ENCODE assay signal across 20 mouse cellular contexts in the genomic region with DNA sequence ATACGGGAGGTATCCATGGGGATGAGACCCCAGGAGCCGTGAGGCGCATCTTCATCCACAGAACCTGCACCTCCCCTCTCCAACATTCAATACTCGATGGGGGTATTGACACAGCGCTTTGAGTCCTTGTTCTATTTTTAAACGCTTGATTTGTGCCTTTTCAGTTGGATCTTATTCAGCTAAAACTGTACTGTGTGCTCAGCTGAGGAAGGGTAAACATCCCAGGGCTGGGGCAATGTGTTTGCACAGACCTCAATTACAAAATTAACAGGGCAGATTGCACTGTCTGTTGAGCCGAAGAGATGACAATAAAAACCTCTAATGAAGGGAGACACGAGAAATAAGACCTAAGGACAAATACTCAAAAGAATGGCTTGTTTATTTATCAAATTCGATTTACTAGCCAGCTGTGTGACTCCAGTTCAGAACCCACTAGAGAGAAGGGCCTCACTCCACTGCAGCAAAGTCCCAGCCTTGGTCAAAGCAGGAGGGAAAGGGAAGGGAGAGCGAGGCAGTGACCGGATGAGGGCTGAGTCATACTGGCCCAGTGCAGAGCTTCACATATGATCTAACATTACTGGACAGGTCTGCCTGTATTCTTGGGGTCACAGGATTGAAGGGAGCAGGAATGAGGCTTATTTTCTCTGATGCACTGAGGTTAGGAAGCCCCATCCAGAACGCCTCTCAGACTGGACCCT. TPM values are rescaled to one million over a fixed set of nuclear protein-coding genes. Genes with fewer than 3 reads are reported as not detected.
A peak's percentile ranks its signal among the peaks of the same experiment; 100 is the strongest.
DNase-seq lines count a peak whose midpoint lies in the region; ATAC-seq and TF ChIP-seq lines count a peak whose summit lies in the region.
"Had no signal": no experiment of that assay in that cellular context is flagged by ENCODE, and none has a peak within 500 bp of the region (broad histone marks: within the 10 kb centered on the region; RNA-seq: fewer than 3 reads in every experiment).

No protein-coding gene starts in this region.

- peak; percentile 44 for ATAC-seq in hindbrain, embryonic 15.5 days (ENCODE audit: low FRiP score, low read depth)
- ATAC-seq in hindbrain, embryonic 13.5 days (ENCODE audit: low FRiP score) = no peak; the same call in 1 of the 2 replicates
- peak; percentile 69 for ATAC-seq in lung, embryonic 14.5 days (ENCODE audit: insufficient read depth)
- no peak for ATAC-seq in neural tube, embryonic 13.5 days (ENCODE audit: low read depth)

- H3K27ac ChIP-seq in hindbrain, embryonic 15.5 days (replicated peaks) = no peak overlapping the region
- no peak overlapping the region for H3K27ac ChIP-seq in hindbrain, embryonic 13.5 days
- H3K27ac ChIP-seq in lung, embryonic 14.5 days (ENCODE audit: low read depth) = peak overlapping the region; percentile 43
- H3K27ac ChIP-seq in neural tube, embryonic 13.5 days (replicated peaks) = 0 out of 2 replicates have a peak overlapping the region, but pooled peaks have one; percentile 28
- H3K27ac ChIP-seq: forebrain, embryonic 10.5 days; heart, adult 2 months; heart, embryonic 15.5 days; limb, embryonic 10.5 days; liver, embryonic 15.5 days had no signal

- H3K9ac ChIP-seq in hindbrain, embryonic 15.5 days = no peak overlapping the region
- H3K9ac ChIP-seq in hindbrain, embryonic 13.5 days = no peak overlapping the region
- H3K9ac ChIP-seq in lung, embryonic 14.5 days = no peak overlapping the region
- H3K9ac ChIP-seq in neural tube, embryonic 13.5 days = no peak overlapping the region
- H3K9ac ChIP-seq: heart, embryonic 15.5 days; liver, embryonic 15.5 days had no signal

- no peaks in the 10 kb centered on the region for H3K27me3 ChIP-seq in hindbrain, embryonic 15.5 days
- peaks cover 12% of the 10 kb centered on the region; the same call in 1 of the 2 replicates for H3K27me3 ChIP-seq in hindbrain, embryonic 13.5 days
- no peaks in the 10 kb centered on the region for H3K27me3 ChIP-seq in lung, embryonic 14.5 days (ENCODE audit: insufficient read depth, low read length)
- H3K27me3 ChIP-seq in neural tube, embryonic 13.5 days = peaks cover 7% of the 10 kb centered on the region; the same call in 1 of the 2 replicates
- H3K27me3 ChIP-seq: heart, embryonic 15.5 days had no signal

- no peak overlapping the region for H3K4me2 ChIP-seq in hindbrain, embryonic 15.5 days
- no peak overlapping the region for H3K4me2 ChIP-seq in hindbrain, embryonic 13.5 days
- no peak overlapping the region for H3K4me2 ChIP-seq in lung, embryonic 14.5 days
- H3K4me2 ChIP-seq in neural tube, embryonic 13.5 days = no peak overlapping the region
- H3K4me2 ChIP-seq: heart, embryonic 15.5 days; liver, embryonic 15.5 days had no signal

- H3K9me3 ChIP-seq in hindbrain, embryonic 15.5 days = no peaks in the 10 kb centered on the region
- no peaks in the 10 kb centered on the region for H3K9me3 ChIP-seq in hindbrain, embryonic 13.5 days
- no peaks in the 10 kb centered on the region for H3K9me3 ChIP-seq in lung, embryonic 14.5 days (ENCODE audit: low read depth, low read length)
- H3K9me3 ChIP-seq in neural tube, embryonic 13.5 days = no peaks in the 10 kb centered on the region
- H3K9me3 ChIP-seq: forebrain, embryonic 10.5 days; heart, embryonic 15.5 days; limb, embryonic 10.5 days; liver, embryonic 15.5 days had no signal

- TF ChIP-seq CTCF in lung, embryonic 14.5 days (IDR thresholded peaks at IDR 0.05; ENCODE audit: low read depth) = no peak

- H3K4me1 ChIP-seq in hindbrain, embryonic 15.5 days (replicated peaks) = 0 out of 2 replicates have a peak, but pooled peaks cover 9% of the 10 kb centered on the region
- H3K4me1 ChIP-seq in hindbrain, embryonic 13.5 days (replicated peaks) = peaks cover 3% of the 10 kb centered on the region; the same call in 1 of the 2 replicates
- H3K4me1 ChIP-seq in lung, embryonic 14.5 days (ENCODE audit: insufficient read depth) = no peaks in the 10 kb centered on the region
- H3K4me1 ChIP-seq in neural tube, embryonic 13.5 days (replicated peaks) = no peaks in the 10 kb centered on the region
- H3K4me1 ChIP-seq: heart, embryonic 15.5 days; limb, embryonic 10.5 days had no signal

- peaks cover 2% of the 10 kb centered on the region; the same call in 1 of the 2 replicates for H3K36me3 ChIP-seq in hindbrain, embryonic 15.5 days
- H3K36me3 ChIP-seq in hindbrain, embryonic 13.5 days = peaks cover 3% of the 10 kb centered on the region
- peaks cover 17% of the 10 kb centered on the region for H3K36me3 ChIP-seq in lung, embryonic 14.5 days (ENCODE audit: insufficient read depth)
- peaks cover 10% of the 10 kb centered on the region for H3K36me3 ChIP-seq in neural tube, embryonic 13.5 days

- WGBS in hindbrain, embryonic 15.5 days = 53% methylated on average over 12 of the region's 12 CpGs
- WGBS in hindbrain, embryonic 13.5 days = 60% methylated on average over 12 of the region's 12 CpGs
- WGBS in lung, embryonic 14.5 days = 53% methylated on average over 12 of the region's 12 CpGs
- 67% methylated on average over 12 of the region's 12 CpGs for WGBS in neural tube, embryonic 13.5 days

- DNase-seq in lung, embryonic 14.5 days = peak; percentile 16
- DNase-seq in lung, postnatal 4 days = no peak
- DNase-seq in neural tube, embryonic 10.5 days (ENCODE audit: extremely low spot score, low spot score) = no peak
- no peak for DNase-seq in left cerebral cortex, adult 9 months (ENCODE audit: low spot score in 2 of 2)
- DNase-seq in frontal cortex, postnatal 10 days (ENCODE audit: low spot score in 2 of 2) = no peak
- DNase-seq: cerebellum, adult 9-11 months; gastrocnemius, postnatal 14 days; heart, adult 2 months; right cerebral cortex, adult 18-20 months had no signal

- H3K4me3 ChIP-seq in hindbrain, embryonic 15.5 days = no peak overlapping the region
- no peak overlapping the region for H3K4me3 ChIP-seq in hindbrain, embryonic 13.5 days
- no peak overlapping the region for H3K4me3 ChIP-seq in lung, embryonic 14.5 days (ENCODE audit: low read depth, low read length)
- no peak overlapping the region for H3K4me3 ChIP-seq in neural tube, embryonic 13.5 days
- H3K4me3 ChIP-seq: forebrain, embryonic 10.5 days; heart, adult 2 months; heart, embryonic 15.5 days; limb, embryonic 10.5 days; liver, embryonic 15.5 days had no signal

RNA-seq across cellular contexts. Expression of gene Spaca7, which starts 37.1 kb away (rescaled TPM):
- not detected in 2 replicates for polyA plus RNA-seq in hindbrain, embryonic 15.5 days (2015; fragmentation: Nextera tagmentation; extraction: Ambion mirVana)
- polyA plus RNA-seq in hindbrain, embryonic 13.5 days (2015; fragmentation: Nextera tagmentation; extraction: Ambion mirVana) = not detected in 2 replicates
- not detected in 2 replicates for polyA plus RNA-seq in lung, embryonic 14.5 days (2014; fragmentation: Nextera tagmentation; extraction: Ambion mirVana)
- not detected in 2 replicates for polyA plus RNA-seq in neural tube, embryonic 13.5 days (2015; fragmentation: Nextera tagmentation; extraction: Ambion mirVana)
- polyA plus RNA-seq: C2C12; embryonic facial prominence, embryonic 14.5 days; forebrain, embryonic 10.5 days; frontal cortex, adult 2 months; heart, adult 2 months; heart, embryonic 15.5 days; limb, embryonic 10.5 days; liver, embryonic 15.5 days; small intestine, adult 2 months had no signal

Comparison
In these comparisons a context has a peak if more than half of its experiments do, and no peak if none do; other contexts are left out.
1. ATAC-seq: peak in hindbrain, embryonic 15.5 days (single experiment) and lung, embryonic 14.5 days (single experiment); none in hindbrain, embryonic 13.5 days (single experiment) and neural tube, embryonic 13.5 days (single experiment).
2. H3K27ac ChIP-seq: peak in lung, embryonic 14.5 days (single experiment) and neural tube, embryonic 13.5 days (single experiment); none in hindbrain, embryonic 15.5 days (single experiment) and hindbrain, embryonic 13.5 days (single experiment).